Mouse (Mus musculus): Measurements from ENCODE around the gene Arl6. TPM values are rescaled to one million over a fixed set of nuclear protein-coding genes. Genes with fewer than 3 reads are reported as not detected.

Arl6 gene
- polyA plus RNA-seq, 1 experiment from 2014 or later: 49.1 TPM

Other genes with a start within 250 kb of the Arl6 start
- gene Gabrr3, start 232.1 kb downstream of the Arl6 start, polyA plus RNA-seq (2016; fragmentation: Nextera tagmentation; extraction: Ambion mirVana): 0.04 TPM in 1 of 2 replicates, not detected in the other
- gene Riox2, start 167.6 kb downstream of the Arl6 start, polyA plus RNA-seq (2016; fragmentation: Nextera tagmentation; extraction: Ambion mirVana): 23.7 and 24.3 TPM in 2 replicates
- 4.6 and 4.9 TPM in 2 replicates for gene Crybg3, start 38.4 kb downstream of the Arl6 start, polyA plus RNA-seq (2016; fragmentation: Nextera tagmentation; extraction: Ambion mirVana)

Measured in forebrain, embryonic 12.5 days (tissue).